Mouse (Mus musculus) hindbrain, embryonic 10.5 days (tissue): ENCODE results near the gene Hoxa2. TPM values are rescaled to one million over a fixed set of nuclear protein-coding genes. Genes with fewer than 3 reads are reported as not detected.
A peak's percentile ranks its signal among the peaks of the same experiment; 100 is the strongest.

Experiments
- DNase-seq: peaks from one replicate; pipeline ENCODE4 v3.0.0-alpha.2; 2017; ENCODE audit warnings: low spot score
- H3K27ac ChIP-seq: fragments of 300-500 bp; sonication (generic); 2 replicates; pipeline ENCODE4 v1.5.1; 2016; ENCODE audit warnings: mild to moderate bottlenecking, moderate library complexity
- H3K27me3 ChIP-seq: fragments of 300-500 bp; sonication (generic); 2 replicates; pipeline ENCODE4 v1.6.1; 2016; ENCODE audit warnings: mild to moderate bottlenecking; ENCODE audit not compliant: poor library complexity, insufficient read depth, severe bottlenecking
- H3K36me3 ChIP-seq: fragments of 300-500 bp; sonication (generic); 2 replicates; pipeline ENCODE4 v1.6.1; 2016; ENCODE audit warnings: mild to moderate bottlenecking, moderate library complexity
- H3K4me1 ChIP-seq: fragments of 300-500 bp; sonication (generic); replicated peaks from 2 replicates; pipeline ENCODE4 v1.6.1; 2016; ENCODE audit warnings: mild to moderate bottlenecking
- H3K4me3 ChIP-seq: fragments of 300-500 bp; sonication (generic); 2 replicates; pipeline ENCODE4 v1.5.1; 2016; ENCODE audit warnings: mild to moderate bottlenecking, moderate library complexity
- H3K9me3 ChIP-seq: fragments of 300-500 bp; sonication (generic); 2 replicates; pipeline ENCODE4 v1.6.1; 2016; ENCODE audit warnings: mild to moderate bottlenecking, moderate library complexity
- WGBS: fragments of 180-500 bp; shearing (Covaris S2); methylation state at CpG from one replicate; pipeline ENCODE4 v1.1.7; 2016; 5-methylcytosine and 5-hydroxymethylcytosine counted together
- polyA plus RNA-seq: library from polyadenylated mRNA; unstranded; fragments of >200 nt; fragmentation: Nextera tagmentation; extraction: Ambion mirVana; gene quantifications from 2 replicates; pipeline ENCODE4 v1.2.1, GENCODE M21; 2016

Gene Hoxa2
- 31.4 and 56.9 TPM in 2 replicates for polyA plus RNA-seq

DNA sequence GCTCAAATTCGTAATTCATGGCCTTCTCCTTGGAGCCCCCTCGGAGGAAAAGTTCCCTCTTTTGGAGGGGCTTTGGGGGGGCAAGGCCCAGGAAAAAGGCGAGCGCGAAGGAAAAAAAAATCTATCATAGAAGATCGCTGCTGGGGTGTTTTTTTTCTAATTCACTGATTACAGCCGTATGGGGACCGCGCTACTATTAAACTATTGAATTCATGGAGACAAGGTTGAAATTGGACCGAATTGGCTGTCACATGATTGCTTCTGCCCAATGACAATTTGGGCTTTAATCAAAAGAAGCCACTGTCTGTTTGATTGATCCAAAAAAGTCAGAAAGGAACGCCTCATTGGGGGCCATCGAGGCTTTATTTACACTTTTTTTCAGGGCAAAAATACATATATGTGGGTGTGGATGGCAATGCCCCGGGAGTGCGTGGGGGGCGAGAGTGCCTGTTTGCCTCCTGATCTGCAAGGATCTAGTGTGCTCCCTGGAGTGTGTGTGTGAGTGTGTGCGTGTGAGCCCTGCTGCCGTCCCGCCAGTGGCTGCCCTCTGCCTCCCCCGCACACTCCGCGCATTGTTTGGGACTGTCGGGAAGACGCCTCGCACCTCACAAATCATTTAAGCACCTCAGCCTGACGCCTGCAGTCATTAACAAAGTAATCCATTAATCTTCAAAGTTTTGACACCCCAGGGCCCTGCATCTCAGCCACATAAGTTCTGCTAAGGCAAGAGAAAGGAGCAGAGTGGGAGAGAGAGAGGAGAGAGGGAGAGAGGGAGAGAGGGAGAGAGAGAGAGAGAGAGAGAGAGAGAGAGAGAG, at the start of gene Hoxa2:
Gene Hoxa2, minus strand, starts transcription at position 206 of the 815 bp plus-strand sequence.
- Histone ChIP-seq H3K36me3 (no peaks in the 10 kb centered on the region; the same call in 1 of the 2 replicates), H3K27me3 (peaks cover 100% of the 10 kb centered on the region), H3K9me3 (no peaks in the 10 kb centered on the region), H3K27ac (peak within 1 kb of the TSS; percentile 95), H3K4me3 (peak within 1 kb of the TSS; percentile 81), H3K4me1 (peaks cover 15% of the 10 kb centered on the region)
- peak; percentile 83 for DNase-seq
- under 1% methylated on average over 25 of the region's 25 CpGs for WGBS

DNA sequence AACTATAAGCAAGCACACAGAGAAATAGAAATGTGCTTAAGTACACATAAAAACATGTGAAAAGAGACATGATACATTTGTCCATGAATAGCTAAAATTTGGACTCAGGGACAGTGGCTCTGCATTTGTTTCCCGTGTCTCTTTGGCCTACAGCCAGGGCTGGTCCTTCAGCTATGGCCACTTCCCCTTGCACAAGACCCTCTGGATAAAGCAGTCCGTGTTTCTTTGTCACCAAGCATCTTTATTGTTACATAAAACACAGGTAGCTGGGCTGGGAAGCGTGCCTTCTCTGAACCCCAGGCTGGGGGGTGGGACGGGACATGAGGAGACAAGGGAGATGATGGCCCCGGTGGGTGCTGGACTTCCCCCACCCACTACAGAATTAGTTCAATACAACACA, 49.6 kb upstream of the Hoxa2 start:
- peaks cover 100% of the 10 kb centered on the region for H3K27me3 ChIP-seq
- no peak for DNase-seq
- no peaks in the 10 kb centered on the region for H3K9me3 ChIP-seq
- no peak overlapping the region for H3K27ac ChIP-seq
- peaks cover 11% of the 10 kb centered on the region for H3K4me1 ChIP-seq
- H3K36me3 ChIP-seq: no peaks in the 10 kb centered on the region
- 9% methylated on average over 5 of the region's 5 CpGs for WGBS
- H3K4me3 ChIP-seq: no peak overlapping the region

DNA sequence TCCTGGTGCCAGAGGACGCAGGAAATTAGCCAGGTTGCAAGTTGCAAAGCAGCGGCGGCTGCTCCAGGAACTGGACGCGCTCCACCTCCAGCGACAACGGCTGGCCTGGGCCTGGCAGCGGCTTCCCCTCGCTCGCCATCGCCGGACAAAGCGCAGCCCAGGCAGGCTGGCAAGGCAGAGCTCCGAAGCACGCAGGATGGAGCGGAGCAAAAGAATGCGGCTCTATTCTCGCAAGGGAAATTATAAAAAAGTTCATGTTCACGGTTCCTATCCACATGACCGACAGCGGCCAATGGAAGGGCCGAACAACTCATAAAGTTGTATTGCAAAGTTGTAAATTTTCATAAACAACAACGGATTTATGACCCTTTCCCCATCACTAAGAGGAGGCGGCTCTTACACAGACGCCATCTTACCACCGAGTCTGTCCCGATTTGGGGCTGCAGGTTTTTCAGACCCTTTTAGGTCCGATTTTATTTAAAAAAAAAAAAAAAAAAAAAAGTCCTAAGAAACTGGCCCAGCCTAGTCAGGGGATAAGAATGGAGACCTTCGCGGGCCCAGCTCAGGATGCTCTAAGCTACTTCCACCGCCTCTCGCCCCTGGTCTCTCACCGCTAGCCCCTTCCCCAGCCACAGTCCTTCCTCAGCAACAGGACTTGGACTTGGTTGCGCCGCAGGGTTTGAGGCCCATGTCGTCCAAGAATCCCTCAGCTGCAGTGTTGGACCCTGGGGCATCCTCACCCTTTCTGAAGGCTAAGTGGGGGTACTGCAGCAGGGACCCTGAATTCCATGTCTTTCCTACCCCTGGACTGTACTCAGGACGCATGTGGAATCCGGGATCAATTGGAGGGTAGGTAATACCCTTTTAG, 48.7 kb upstream of the Hoxa2 start, which contains the start of the genes Hoxa3 and Gm28308:
Gene Hoxa3, minus strand, starts transcription at position 218 of the 868 bp plus-strand sequence.
Gene Gm28308, minus strand, starts transcription at position 221 of the 868 bp plus-strand sequence.
- Histone ChIP-seq H3K4me1 (peaks cover 17% of the 10 kb centered on the region), H3K27me3 (peaks cover 100% of the 10 kb centered on the region), H3K36me3 (no peaks in the 10 kb centered on the region), H3K27ac (no peak within 1 kb of the TSS), H3K4me3 (no peak within 1 kb of the TSS), H3K9me3 (no peaks in the 10 kb centered on the region)
- no peak for DNase-seq
- WGBS: 2% methylated on average over 38 of the region's 38 CpGs

DNA sequence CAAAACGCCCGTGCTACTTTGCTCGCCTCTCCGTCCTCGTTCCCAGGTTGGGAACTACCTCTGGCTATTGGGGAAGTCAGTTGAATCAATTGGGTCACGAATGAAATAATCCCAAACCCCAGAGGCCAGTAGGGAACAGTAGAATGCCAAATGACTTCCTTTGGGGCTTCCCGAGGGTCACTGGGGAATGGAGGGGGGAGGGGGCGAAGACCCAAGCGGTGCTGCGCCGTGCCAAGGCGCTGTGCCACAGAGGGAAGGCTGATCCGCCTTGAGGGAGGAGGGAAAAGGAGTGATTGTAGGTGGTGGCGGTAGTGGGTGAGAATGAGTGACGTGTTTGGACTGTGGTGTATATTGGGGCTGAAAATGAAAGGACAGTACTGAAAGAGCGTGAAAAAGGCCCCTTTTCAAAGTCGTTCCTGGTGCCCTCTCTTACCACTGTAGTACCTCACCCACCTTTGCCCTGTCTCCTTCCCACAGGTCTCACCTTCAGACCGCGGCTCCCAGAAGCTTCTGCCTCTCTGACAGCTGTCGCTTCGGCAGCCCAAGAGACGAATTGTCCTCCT, 48.0 kb upstream of the Hoxa2 start:
- Histone ChIP-seq H3K36me3 (no peaks in the 10 kb centered on the region), H3K9me3 (no peaks in the 10 kb centered on the region), H3K27ac (no peak overlapping the region), H3K27me3 (peaks cover 100% of the 10 kb centered on the region), H3K4me3 (no peak overlapping the region), H3K4me1 (peaks cover 18% of the 10 kb centered on the region)
- DNase-seq: no peak
- WGBS: 1% methylated on average over 22 of the region's 22 CpGs

DNA sequence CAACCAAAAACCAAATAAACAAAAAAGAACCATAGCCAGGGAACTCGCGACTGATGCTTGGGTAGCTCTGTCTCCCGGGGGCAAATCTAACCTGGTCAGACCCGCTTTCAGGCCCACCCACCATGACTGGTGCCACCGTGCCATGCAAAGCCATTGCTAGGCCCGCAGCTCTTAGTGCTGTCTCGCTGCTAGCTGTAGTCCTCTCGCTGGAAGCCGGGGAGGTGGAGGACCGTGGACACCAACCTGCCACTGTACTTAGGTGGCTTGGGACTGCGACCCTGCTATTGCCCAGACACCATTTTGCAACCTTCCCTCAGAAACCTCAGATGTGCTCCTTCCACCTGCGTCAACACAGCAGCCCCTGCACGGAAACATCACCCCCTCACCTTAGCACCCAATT, 47.3 kb upstream of the Hoxa2 start:
- no peak for DNase-seq
- no peaks in the 10 kb centered on the region for H3K36me3 ChIP-seq
- H3K27me3 ChIP-seq: peaks cover 100% of the 10 kb centered on the region
- H3K9me3 ChIP-seq: no peaks in the 10 kb centered on the region
- H3K4me1 ChIP-seq: peaks cover 11% of the 10 kb centered on the region
- H3K27ac ChIP-seq: no peak overlapping the region
- H3K4me3 ChIP-seq: no peak overlapping the region
- WGBS: 2% methylated on average over 13 of the region's 13 CpGs

DNA sequence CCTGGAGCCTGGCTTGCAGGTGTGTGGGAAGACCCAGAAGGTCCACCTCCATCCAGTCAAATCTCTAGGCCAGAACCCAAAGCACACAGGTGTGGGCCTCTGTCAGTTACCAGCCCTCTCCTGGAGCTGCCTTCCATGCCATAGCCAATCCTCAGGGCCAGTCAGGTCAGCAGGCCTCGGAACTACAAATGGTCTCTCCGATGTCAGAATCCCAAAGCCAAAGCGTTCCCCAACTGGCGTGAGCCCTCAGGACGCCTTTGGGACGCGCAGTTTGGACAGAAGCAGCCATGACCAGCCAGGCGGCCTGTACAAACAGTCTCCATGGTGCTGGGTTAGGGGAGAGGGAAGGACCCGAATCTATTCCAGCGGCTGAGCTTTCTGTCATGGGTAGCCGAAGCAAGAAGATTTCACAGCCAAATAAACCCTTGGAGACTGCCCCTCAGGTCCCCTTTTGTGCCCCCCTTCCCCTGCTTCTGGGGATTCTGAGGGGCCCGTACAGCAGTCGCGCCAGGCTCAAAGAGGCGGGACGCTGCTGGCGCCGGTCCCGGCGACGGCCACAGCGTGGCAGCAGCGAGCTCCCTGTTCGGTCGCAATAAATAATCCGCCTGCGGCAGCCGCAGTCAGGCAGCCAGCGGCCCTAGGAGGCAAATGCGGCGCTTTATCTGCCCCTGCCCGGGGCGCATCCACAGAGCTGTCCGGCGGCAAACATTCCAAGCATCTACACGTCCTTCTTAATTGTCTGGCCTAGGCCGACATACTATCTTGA, 46.7 kb upstream of the Hoxa2 start:
- DNase-seq: peak; percentile 81
- Histone ChIP-seq H3K4me1 (peaks cover 9% of the 10 kb centered on the region), H3K27ac (no peak overlapping the region), H3K36me3 (no peaks in the 10 kb centered on the region), H3K27me3 (peaks cover 100% of the 10 kb centered on the region), H3K4me3 (no peak overlapping the region), H3K9me3 (no peaks in the 10 kb centered on the region)
- WGBS: under 1% methylated on average over 37 of the region's 37 CpGs

DNA sequence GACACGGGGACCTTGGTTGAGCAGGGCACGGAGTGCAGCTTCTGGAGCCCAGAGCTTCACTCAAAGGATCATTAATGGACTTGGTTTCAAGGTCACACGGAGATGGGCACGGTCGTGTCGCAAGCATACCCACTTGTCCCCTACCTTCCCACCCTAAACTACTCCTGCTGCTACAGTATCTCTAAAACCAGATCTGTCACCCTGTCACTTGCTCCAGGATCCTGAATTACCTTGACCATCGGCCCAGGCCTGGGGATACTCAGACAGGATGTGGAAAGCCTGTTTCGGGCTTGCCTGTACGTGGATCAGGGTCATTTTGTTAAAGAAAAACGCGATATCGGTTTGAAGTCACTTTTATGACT, 45.0 kb upstream of the Hoxa2 start:
- 4% methylated on average over 12 of the region's 12 CpGs for WGBS
- Histone ChIP-seq H3K4me3 (no peak overlapping the region), H3K4me1 (peaks cover 9% of the 10 kb centered on the region), H3K27me3 (peaks cover 100% of the 10 kb centered on the region), H3K27ac (no peak overlapping the region), H3K36me3 (no peaks in the 10 kb centered on the region), H3K9me3 (no peaks in the 10 kb centered on the region)
- DNase-seq: no peak

DNA sequence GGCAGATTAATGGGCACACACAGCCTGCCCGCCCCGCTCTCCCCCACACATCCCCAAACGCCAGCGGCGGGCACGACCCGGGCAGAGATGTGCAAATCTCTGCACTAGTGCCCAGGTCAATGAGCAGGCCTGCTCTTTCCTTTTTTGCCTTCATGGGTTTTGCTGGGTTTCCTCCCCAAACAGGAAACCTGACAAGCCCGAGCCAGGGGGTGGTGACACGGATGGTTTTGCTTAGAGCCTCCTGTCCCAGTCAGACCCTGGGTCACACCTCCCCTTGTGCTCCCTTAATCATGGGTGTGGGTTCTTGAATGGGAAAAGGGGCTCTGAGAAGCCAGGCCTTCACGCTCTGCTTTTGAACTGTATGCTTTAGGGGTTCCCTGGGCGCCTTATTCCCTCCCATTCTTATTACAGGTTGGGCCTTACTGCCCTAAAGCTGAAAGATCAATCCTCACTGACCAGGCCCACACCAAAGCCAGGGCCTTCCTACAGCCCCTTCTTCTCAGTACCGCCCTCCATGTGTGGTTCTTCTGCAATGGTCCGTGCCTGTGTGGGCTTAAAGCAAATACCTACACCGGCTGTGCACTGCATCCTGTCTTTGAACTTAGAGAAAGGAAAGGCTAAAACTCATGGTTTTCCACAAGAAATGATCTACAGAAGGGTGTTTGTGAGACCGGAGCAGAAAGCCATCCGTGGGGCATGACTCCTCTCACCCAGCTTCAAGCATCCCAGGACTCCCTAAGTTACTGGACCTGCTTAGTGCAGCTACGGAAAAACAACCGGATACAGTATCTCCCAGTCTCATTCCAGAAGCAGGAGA, 44.4 kb upstream of the Hoxa2 start:
- Histone ChIP-seq H3K9me3 (no peaks in the 10 kb centered on the region), H3K4me3 (peak overlapping the region; percentile 25; the same call in 1 of the 2 replicates), H3K36me3 (no peaks in the 10 kb centered on the region), H3K27me3 (peaks cover 100% of the 10 kb centered on the region), H3K4me1 (peaks cover 15% of the 10 kb centered on the region), H3K27ac (no peak overlapping the region)
- DNase-seq: no peak
- WGBS: 3% methylated on average over 18 of the region's 18 CpGs

DNA sequence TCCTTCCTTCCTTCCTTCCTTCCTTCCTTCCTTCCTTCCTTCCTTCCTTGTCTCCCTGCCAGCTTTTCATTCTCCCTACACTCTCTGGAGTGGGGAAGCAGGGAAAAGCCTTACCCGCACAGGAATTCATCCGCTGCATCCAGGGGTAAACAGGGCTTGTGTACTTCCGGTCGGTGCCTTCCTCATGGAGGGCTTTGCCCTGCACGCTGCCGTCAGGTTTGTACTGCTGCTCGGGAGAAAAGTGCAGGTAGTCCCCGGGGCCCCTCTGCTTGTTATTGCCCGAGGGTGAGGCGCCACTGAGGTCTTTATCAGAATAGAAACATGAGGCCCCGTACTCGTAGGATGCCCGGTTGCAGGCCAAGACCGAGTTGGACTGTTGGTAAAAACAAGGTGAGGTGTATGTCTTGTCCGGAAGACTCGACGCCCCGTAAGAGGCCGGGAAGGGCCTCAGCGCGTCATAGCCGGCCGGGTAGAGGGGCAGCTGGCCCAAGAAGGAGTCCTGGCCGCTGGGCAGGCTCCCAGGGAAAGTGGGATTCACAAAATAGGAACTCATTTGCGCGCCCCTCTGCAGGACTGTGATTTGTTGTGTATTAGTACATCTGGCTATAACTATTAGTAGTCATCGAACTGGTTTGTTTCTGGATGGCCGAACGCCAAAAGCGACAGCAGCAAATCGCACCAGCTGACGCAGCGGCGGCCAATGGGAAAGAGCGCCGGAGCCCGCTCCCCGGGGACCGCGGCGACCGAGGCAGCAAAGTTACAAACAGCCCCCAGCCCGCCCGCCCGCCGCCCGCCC, 43.6 kb upstream of the Hoxa2 start, which contains the start of gene Hoxa6:
Gene Hoxa6, minus strand, starts transcription at position 651 of the 796 bp plus-strand sequence.
- no peak for DNase-seq
- peaks cover 100% of the 10 kb centered on the region for H3K27me3 ChIP-seq
- no peaks in the 10 kb centered on the region for H3K36me3 ChIP-seq
- H3K4me1 ChIP-seq: peaks cover 22% of the 10 kb centered on the region
- H3K4me3 ChIP-seq: peak within 1 kb of the TSS; percentile 25; the same call in 1 of the 2 replicates
- WGBS: 1% methylated on average over 47 of the region's 47 CpGs
- H3K27ac ChIP-seq: no peak within 1 kb of the TSS
- no peaks in the 10 kb centered on the region for H3K9me3 ChIP-seq

DNA sequence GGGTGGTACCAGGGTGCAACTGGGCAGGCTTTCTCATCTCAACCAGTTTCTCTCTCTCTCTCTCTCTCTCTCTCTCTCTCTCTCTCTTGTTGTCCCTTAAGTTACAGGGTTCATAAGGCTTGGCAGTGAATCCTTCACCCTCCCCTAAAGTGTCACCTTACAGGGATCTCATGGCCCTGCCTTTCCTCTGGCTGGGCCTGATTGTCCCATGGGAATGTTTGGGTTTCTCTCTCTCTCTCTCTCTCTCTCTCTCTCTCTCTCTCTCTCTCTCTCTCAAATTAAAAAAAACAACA, 43.0 kb upstream of the Hoxa2 start:
- H3K9me3 ChIP-seq: no peaks in the 10 kb centered on the region
- DNase-seq: no peak
- H3K27ac ChIP-seq: no peak overlapping the region
- no peak overlapping the region for H3K4me3 ChIP-seq
- peaks cover 25% of the 10 kb centered on the region for H3K4me1 ChIP-seq
- peaks cover 100% of the 10 kb centered on the region for H3K27me3 ChIP-seq
- H3K36me3 ChIP-seq: no peaks in the 10 kb centered on the region
